Mouse (Mus musculus) adrenal gland, adult 18-20 months (tissue): ENCODE results near the gene Rassf8. TPM values are rescaled to one million over a fixed set of nuclear protein-coding genes. Genes with fewer than 3 reads are reported as not detected.

Experiments
- DNase-seq, 2 experiments: peaks; one replicate each; pipeline ENCODE4 v3.0.0; 2021 to 2022; ENCODE audit warnings: low spot score in 2 of 2
- total RNA-seq, 2 experiments: library from RNA; stranded (reverse); gene quantifications; 1 replicate in 1 of 2; 2 replicates in 1 of 2; pipeline ENCODE4 v1.2.3; 2021

The Rassf8 gene
- total RNA-seq, 2 experiments from 2014 or later, result 52.2 to 80.0 TPM

GRCm38 (mm10) chr6:145746921-145747670, 548 bp downstream of the Rassf8 start:
- peak in 1 of 2 experiments; percentile 61 for DNase-seq

- DNase-seq, result no peak
Observed at GRCm38 (mm10) chr6:145747671-145748640, 1.4 kb downstream of the Rassf8 start.

- DNase-seq, result no peak
Observed at GRCm38 (mm10) chr6:145750394-145750793, 3.8 kb downstream of the Rassf8 start.

- no peak for DNase-seq
Observed at GRCm38 (mm10) chr6:145753296-145753695, 6.7 kb downstream of the Rassf8 start.

- DNase-seq, result no peak
Observed at GRCm38 (mm10) chr6:145754416-145754815, 7.9 kb downstream of the Rassf8 start.

- no peak for DNase-seq
Observed at GRCm38 (mm10) chr6:145755942-145756639, 9.5 kb downstream of the Rassf8 start.

GRCm38 (mm10) chr6:145756640-145757005, 10.1 kb downstream of the Rassf8 start:
- no peak for DNase-seq

- DNase-seq, result no peak
Observed at GRCm38 (mm10) chr6:145757346-145757745, 10.8 kb downstream of the Rassf8 start.

GRCm38 (mm10) chr6:145758685-145759084, 12.1 kb downstream of the Rassf8 start:
- DNase-seq, result no peak

- no peak for DNase-seq
Observed at GRCm38 (mm10) chr6:145759432-145759831, 12.9 kb downstream of the Rassf8 start.

GRCm38 (mm10) chr6:145760246-145761016, 13.9 kb downstream of the Rassf8 start:
- no peak for DNase-seq

- DNase-seq, result no peak
Observed at GRCm38 (mm10) chr6:145761151-145761935, 14.8 kb downstream of the Rassf8 start.

- no peak for DNase-seq
Observed at GRCm38 (mm10) chr6:145762016-145762415, 15.5 kb downstream of the Rassf8 start.

- DNase-seq, result no peak
Observed at GRCm38 (mm10) chr6:145763051-145763450, 16.5 kb downstream of the Rassf8 start.

GRCm38 (mm10) chr6:145765011-145765410, 18.5 kb downstream of the Rassf8 start:
- DNase-seq, result no peak

GRCm38 (mm10) chr6:145766971-145767370, 20.4 kb downstream of the Rassf8 start:
- DNase-seq, result no peak

- no peak for DNase-seq
Observed at GRCm38 (mm10) chr6:145767637-145768036, 21.1 kb downstream of the Rassf8 start.

- peak; percentile 56 to 60 for DNase-seq
Observed at GRCm38 (mm10) chr6:145768671-145769292, 22.2 kb downstream of the Rassf8 start.

- no peak for DNase-seq
Observed at GRCm38 (mm10) chr6:145769855-145770254, 23.3 kb downstream of the Rassf8 start.
